Mouse (Mus musculus) kidney, adult 2 months (tissue): Measurements from ENCODE around the gene Sult2b1.

Experiments used
- CTCF ChIP-seq: fragments of 200-500 bp; conservative IDR thresholded peaks from 2 replicates; pipeline ENCODE4 v1.5.1; 2011; ENCODE audit warnings: low read depth, mild to moderate bottlenecking, control low read depth, low read length, moderate library complexity, mixed read lengths; ENCODE audit not compliant: insufficient read depth, insufficient read length
- POLR2A ChIP-seq: fragments of 200-500 bp; IDR thresholded peaks from one replicate; pipeline ENCODE4 v1.6.1; 2011; ENCODE audit warnings: low read depth, low read length, control low read depth

GRCm38 (mm10) chr7:45706721-45707241 is 77.7 kb downstream of the Sult2b1 start:
- TF ChIP-seq POLR2A (peak; percentile 56), CTCF (no peak)
